Mouse (Mus musculus) neural tube, embryonic 13.5 days (tissue): ENCODE measurements around the gene Izumo1r. TPM values are rescaled to one million over a fixed set of nuclear protein-coding genes. Genes with fewer than 3 reads are reported as not detected.

Source experiments
- ATAC-seq: fragments of 200-750 bp; cut with Nextera tagmentation; 2 replicates; pipeline ENCODE4 v1.8.0; 2017; ENCODE audit warnings: low read depth, mild to moderate bottlenecking, moderate TSS enrichment, moderate library complexity
- H3K27ac ChIP-seq: fragments of 300-500 bp; sonication (generic); replicated peaks from 2 replicates; pipeline ENCODE4 v1.5.1; 2015; ENCODE audit warnings: moderate library complexity, mild to moderate bottlenecking, inconsistent platforms
- H3K27me3 ChIP-seq: fragments of 300-500 bp; sonication (generic); 2 replicates; pipeline ENCODE4 v1.6.1; 2015; ENCODE audit warnings: mild to moderate bottlenecking, inconsistent platforms
- H3K36me3 ChIP-seq: fragments of 300-500 bp; sonication (generic); 2 replicates; pipeline ENCODE4 v1.6.1; 2015; ENCODE audit warnings: mild to moderate bottlenecking, inconsistent platforms
- H3K4me1 ChIP-seq: fragments of 300-500 bp; sonication (generic); replicated peaks from 2 replicates; pipeline ENCODE4 v1.6.1; 2015; ENCODE audit warnings: inconsistent platforms
- H3K4me2 ChIP-seq: fragments of 300-500 bp; sonication (generic); 2 replicates; pipeline ENCODE4 v1.6.1; 2015; ENCODE audit warnings: inconsistent platforms, mild to moderate bottlenecking, moderate library complexity
- H3K4me3 ChIP-seq: fragments of 300-500 bp; sonication (generic); 2 replicates; pipeline ENCODE4 v1.5.1; 2015; ENCODE audit warnings: mild to moderate bottlenecking, inconsistent platforms
- H3K9ac ChIP-seq: fragments of 300-500 bp; sonication (generic); 2 replicates; pipeline ENCODE4 v1.6.1; 2015; ENCODE audit warnings: moderate library complexity, mild to moderate bottlenecking, inconsistent platforms
- H3K9me3 ChIP-seq: fragments of 300-500 bp; sonication (generic); 2 replicates; pipeline ENCODE4 v1.6.1; 2016; ENCODE audit warnings: inconsistent platforms
- WGBS: fragments of 180-500 bp; shearing (Covaris S2); methylation state at CpG from one replicate; pipeline ENCODE4 v1.1.7; 2015; 5-methylcytosine and 5-hydroxymethylcytosine counted together
- polyA plus RNA-seq: library from polyadenylated mRNA; unstranded; fragments of >200 nt; fragmentation: Nextera tagmentation; extraction: Ambion mirVana; gene quantifications from 2 replicates; pipeline ENCODE4 v1.2.1, GENCODE M21; 2015

Izumo1r gene
- polyA plus RNA-seq, 1 experiment from 2014 or later, result not detected

- Histone ChIP-seq H3K4me2 (no peak overlapping the region), H3K4me1 (peaks cover 22% of the 10 kb centered on the region), H3K9me3 (no peaks in the 10 kb centered on the region), H3K36me3 (no peaks in the 10 kb centered on the region), H3K4me3 (no peak overlapping the region), H3K27ac (no peak overlapping the region), H3K27me3 (no peaks in the 10 kb centered on the region; the same call in 1 of the 2 replicates), H3K9ac (no peak overlapping the region)
- ATAC-seq, result no peak
- 84% methylated on average over 7 of the region's 7 CpGs for WGBS
These were observed 2.0 kb downstream of the Izumo1r start for GRCm38 (mm10) chr9:14901757-14902156.

GRCm38 (mm10) chr9:14897102-14897501 is 6.6 kb downstream of the Izumo1r start:
- H3K27ac ChIP-seq, result no peak overlapping the region
- H3K27me3 ChIP-seq, result no peaks in the 10 kb centered on the region
- no peaks in the 10 kb centered on the region for H3K9me3 ChIP-seq
- H3K9ac ChIP-seq, result no peak overlapping the region
- no peaks in the 10 kb centered on the region for H3K36me3 ChIP-seq
- 0 out of 2 replicates have a peak, but pooled peaks cover 14% of the 10 kb centered on the region for H3K4me1 ChIP-seq
- no peak overlapping the region for H3K4me3 ChIP-seq
- no peak for ATAC-seq
- H3K4me2 ChIP-seq, result no peak overlapping the region
- WGBS, result 84% methylated on average over 3 of the region's 3 CpGs

- Histone ChIP-seq H3K27me3 (no peaks in the 10 kb centered on the region), H3K9me3 (no peaks in the 10 kb centered on the region), H3K4me1 (peaks cover 23% of the 10 kb centered on the region; the same call in 1 of the 2 replicates), H3K36me3 (no peaks in the 10 kb centered on the region), H3K27ac (peak overlapping the region; percentile 23), H3K4me2 (no peak overlapping the region), H3K4me3 (no peak overlapping the region), H3K9ac (no peak overlapping the region)
- 56% methylated on average over 7 of the region's 7 CpGs for WGBS
- no peak for ATAC-seq
These were observed 8.4 kb downstream of the Izumo1r start for GRCm38 (mm10) chr9:14895237-14895835.

- ATAC-seq, result no peak
- Histone ChIP-seq H3K4me1 (peaks cover 23% of the 10 kb centered on the region; the same call in 1 of the 2 replicates), H3K27ac (no peak overlapping the region), H3K9me3 (no peaks in the 10 kb centered on the region), H3K27me3 (no peaks in the 10 kb centered on the region), H3K4me3 (no peak overlapping the region), H3K4me2 (no peak overlapping the region), H3K36me3 (no peaks in the 10 kb centered on the region), H3K9ac (no peak overlapping the region)
- 87% methylated on average over 3 of the region's 3 CpGs for WGBS
These were observed 9.1 kb downstream of the Izumo1r start for GRCm38 (mm10) chr9:14894628-14895027.

GRCm38 (mm10) chr9:14893388-14893787 is 10.4 kb downstream of the Izumo1r start:
- Histone ChIP-seq H3K4me2 (no peak overlapping the region), H3K36me3 (no peaks in the 10 kb centered on the region), H3K4me1 (peaks cover 23% of the 10 kb centered on the region; the same call in 1 of the 2 replicates), H3K9me3 (no peaks in the 10 kb centered on the region), H3K27ac (no peak overlapping the region), H3K27me3 (no peaks in the 10 kb centered on the region), H3K4me3 (no peak overlapping the region), H3K9ac (no peak overlapping the region)
- WGBS, result 82% methylated on average over 9 of the region's 9 CpGs
- no peak for ATAC-seq

- 74% methylated on average over 5 of the region's 5 CpGs for WGBS
- no peaks in the 10 kb centered on the region for H3K27me3 ChIP-seq
These were observed 11.9 kb downstream of the Izumo1r start for GRCm38 (mm10) chr9:14891891-14892290.

GRCm38 (mm10) chr9:14890699-14891098 is 13.1 kb downstream of the Izumo1r start:
- no peak overlapping the region for H3K9ac ChIP-seq
- H3K4me2 ChIP-seq, result no peak overlapping the region
- H3K4me1 ChIP-seq, result peaks cover 18% of the 10 kb centered on the region; the same call in 1 of the 2 replicates
- no peaks in the 10 kb centered on the region for H3K27me3 ChIP-seq
- no peak overlapping the region for H3K4me3 ChIP-seq
- H3K27ac ChIP-seq, result no peak overlapping the region
- no peaks in the 10 kb centered on the region for H3K9me3 ChIP-seq
- no peaks in the 10 kb centered on the region for H3K36me3 ChIP-seq
- ATAC-seq, result 0 out of 2 replicates have a peak, but pooled peaks have one; percentile 45
- whole genome bisulfite sequencing, result 34% methylated on average over 3 of the region's 3 CpGs

More at GRCm38 (mm10) chr9:14891891-14892290, 11.9 kb downstream of the Izumo1r start:
- Histone ChIP-seq H3K4me3 (no peak overlapping the region), H3K4me1 (peaks cover 19% of the 10 kb centered on the region; the same call in 1 of the 2 replicates), H3K36me3 (no peaks in the 10 kb centered on the region), H3K9me3 (no peaks in the 10 kb centered on the region), H3K27ac (no peak overlapping the region), H3K4me2 (no peak overlapping the region), H3K9ac (no peak overlapping the region)
- no peak for ATAC-seq

GRCm38 (mm10) chr9:14888671-14889070 is 15.1 kb downstream of the Izumo1r start:
- peaks cover 14% of the 10 kb centered on the region; the same call in 1 of the 2 replicates for H3K4me1 ChIP-seq
- no peak overlapping the region for H3K9ac ChIP-seq
- WGBS, result 63% methylated on average over 6 of the region's 6 CpGs
- ATAC-seq, result 0 out of 2 replicates have a peak, but pooled peaks have one; percentile 19
- no peak overlapping the region for H3K4me2 ChIP-seq
- no peaks in the 10 kb centered on the region for H3K9me3 ChIP-seq
- H3K36me3 ChIP-seq, result no peaks in the 10 kb centered on the region
- no peaks in the 10 kb centered on the region for H3K27me3 ChIP-seq
- no peak overlapping the region for H3K4me3 ChIP-seq
- H3K27ac ChIP-seq, result no peak overlapping the region

GRCm38 (mm10) chr9:14887787-14888382 is 15.9 kb downstream of the Izumo1r start:
- no peak overlapping the region for H3K27ac ChIP-seq
- no peak overlapping the region for H3K4me3 ChIP-seq
- no peaks in the 10 kb centered on the region for H3K27me3 ChIP-seq
- WGBS, result 85% methylated on average over 6 of the region's 6 CpGs
- H3K4me2 ChIP-seq, result no peak overlapping the region
- ATAC-seq, result no peak
- no peaks in the 10 kb centered on the region for H3K36me3 ChIP-seq
- H3K9me3 ChIP-seq, result no peaks in the 10 kb centered on the region
- no peak overlapping the region for H3K9ac ChIP-seq
- peaks cover 14% of the 10 kb centered on the region; the same call in 1 of the 2 replicates for H3K4me1 ChIP-seq

GRCm38 (mm10) chr9:14885954-14886353 is 17.8 kb downstream of the Izumo1r start:
- Histone ChIP-seq H3K36me3 (no peaks in the 10 kb centered on the region), H3K9me3 (no peaks in the 10 kb centered on the region), H3K4me1 (peaks cover 4% of the 10 kb centered on the region; the same call in 1 of the 2 replicates), H3K27ac (no peak overlapping the region), H3K4me2 (no peak overlapping the region), H3K9ac (no peak overlapping the region), H3K27me3 (no peaks in the 10 kb centered on the region), H3K4me3 (no peak overlapping the region)
- no peak for ATAC-seq
- 84% methylated on average over 1 of the region's 1 CpGs for WGBS

- ATAC-seq, result no peak
- H3K9me3 ChIP-seq, result no peaks in the 10 kb centered on the region
- H3K4me2 ChIP-seq, result no peak overlapping the region
- H3K27me3 ChIP-seq, result no peaks in the 10 kb centered on the region
- no peaks in the 10 kb centered on the region; the same call in 1 of the 2 replicates for H3K4me1 ChIP-seq
- no peak overlapping the region for H3K9ac ChIP-seq
- no peak overlapping the region for H3K27ac ChIP-seq
- no peak overlapping the region for H3K4me3 ChIP-seq
- no peaks in the 10 kb centered on the region for H3K36me3 ChIP-seq
These were observed 18.6 kb downstream of the Izumo1r start for GRCm38 (mm10) chr9:14885151-14885550.

GRCm38 (mm10) chr9:14884641-14885040 is 19.1 kb downstream of the Izumo1r start:
- H3K9ac ChIP-seq, result no peak overlapping the region
- no peak for ATAC-seq
- H3K27ac ChIP-seq, result no peak overlapping the region
- H3K4me2 ChIP-seq, result no peak overlapping the region
- no peaks in the 10 kb centered on the region for H3K36me3 ChIP-seq
- H3K27me3 ChIP-seq, result no peaks in the 10 kb centered on the region
- WGBS, result 82% methylated on average over 4 of the region's 4 CpGs
- H3K4me1 ChIP-seq, result no peaks in the 10 kb centered on the region
- no peaks in the 10 kb centered on the region for H3K9me3 ChIP-seq
- H3K4me3 ChIP-seq, result no peak overlapping the region
